Mouse (Mus musculus): ENCODE results near the gene Slc27a1. TPM values are rescaled to one million over a fixed set of nuclear protein-coding genes. Genes with fewer than 3 reads are reported as not detected.

Slc27a1 gene
- total RNA-seq (2021): 100 to 1,000 TPM; 177 to 245 TPM
- long read RNA-seq, experiment 1, transcript Slc27a1-201 (14 exons, 2,795 nt): minor isoform, 5 of 257 reads
- long read RNA-seq, experiment 1, transcript Slc27a1-205 (11 exons, 3,207 nt): minor isoform, 6 of 257 reads
- long read RNA-seq, experiment 1, transcript Slc27a1-207 (13 exons, 2,730 nt): major isoform, 26 of 257 reads
- long read RNA-seq, experiment 1, partial matches to known transcripts: 91 of 257 reads
- long read RNA-seq, experiment 1, other reads (novel, unspliced or antisense): 127 of 257 reads
- long read RNA-seq, experiment 2, transcript Slc27a1-207 (13 exons, 2,730 nt): major isoform, 18 of 159 reads
- long read RNA-seq, experiment 2, transcript Slc27a1-205 (11 exons, 3,207 nt): minor isoform, 9 of 159 reads
- long read RNA-seq, experiment 2, partial matches to known transcripts: 58 of 159 reads
- long read RNA-seq, experiment 2, other reads (novel, unspliced or antisense): 72 of 159 reads

DNA sequence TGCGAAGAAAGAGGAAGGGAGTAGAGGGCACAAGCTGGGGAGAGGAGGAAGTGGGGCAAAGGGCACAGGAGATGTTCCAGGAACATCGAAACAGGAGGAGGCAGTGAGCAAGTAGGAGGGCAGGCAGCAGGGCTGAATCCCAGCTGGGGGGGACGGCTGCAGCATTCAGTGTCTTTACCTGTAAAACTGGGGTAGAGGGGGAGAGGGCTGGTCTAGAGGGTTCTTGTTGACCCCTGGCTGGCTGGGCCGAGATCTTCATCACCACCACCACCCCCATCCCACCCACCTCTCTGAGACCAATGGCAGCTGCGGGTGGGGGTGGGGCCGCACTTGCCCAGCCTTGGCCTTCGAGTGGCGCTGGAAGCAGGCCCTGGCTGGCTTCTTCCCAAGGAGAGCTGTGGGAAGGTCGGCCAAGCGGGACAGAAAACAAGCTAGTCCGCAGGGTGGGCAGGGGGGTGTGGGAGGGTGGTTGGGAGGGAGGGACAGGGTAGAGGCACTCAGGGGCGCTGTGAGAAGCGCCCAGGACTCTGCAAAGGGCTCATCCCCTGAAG lies at the start of gene Slc27a1:
Gene Slc27a1 (plus strand): TSS at position 496 of the 551 bp plus-strand sequence.
- DNase-seq: peak; percentile 90 to 91

DNA sequence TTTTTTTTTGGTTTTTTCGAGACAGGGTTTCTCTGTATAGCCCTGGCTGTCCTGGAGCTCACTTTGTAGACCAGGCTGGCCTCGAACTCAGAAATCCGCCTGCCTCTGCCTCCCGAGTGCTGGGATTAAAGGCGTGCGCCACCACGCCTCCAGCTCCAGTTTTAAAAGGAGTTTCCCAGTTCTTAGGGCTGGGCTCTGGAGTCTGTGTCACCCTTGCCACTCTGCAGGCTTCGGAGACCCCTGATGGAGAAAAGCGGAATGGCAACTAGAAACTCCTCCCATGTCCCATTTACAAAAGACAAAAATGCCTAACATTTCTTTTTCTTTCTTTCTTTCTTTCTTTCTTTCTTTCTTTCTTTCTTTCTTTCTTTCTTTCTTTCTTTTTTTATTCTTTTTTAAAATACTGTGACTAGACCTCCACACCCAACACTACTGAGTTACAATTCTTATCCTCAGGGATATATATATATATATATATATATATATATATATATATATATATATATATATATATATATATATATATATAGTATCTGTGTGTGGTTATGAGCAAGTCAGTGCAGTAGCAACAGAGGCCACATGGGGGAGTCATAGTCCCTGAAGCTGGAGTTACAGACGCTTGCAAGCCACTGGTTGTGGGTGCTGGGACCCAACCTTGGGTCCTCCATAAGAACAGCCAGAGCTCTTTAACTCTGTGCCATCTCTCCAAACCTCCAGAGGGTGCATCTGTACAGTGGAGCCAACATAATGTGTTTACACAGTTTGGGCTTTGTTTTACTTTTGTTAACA lies 49.5 kb upstream of the Slc27a1 start:
- peak; percentile 71 to 81 for DNase-seq

DNA sequence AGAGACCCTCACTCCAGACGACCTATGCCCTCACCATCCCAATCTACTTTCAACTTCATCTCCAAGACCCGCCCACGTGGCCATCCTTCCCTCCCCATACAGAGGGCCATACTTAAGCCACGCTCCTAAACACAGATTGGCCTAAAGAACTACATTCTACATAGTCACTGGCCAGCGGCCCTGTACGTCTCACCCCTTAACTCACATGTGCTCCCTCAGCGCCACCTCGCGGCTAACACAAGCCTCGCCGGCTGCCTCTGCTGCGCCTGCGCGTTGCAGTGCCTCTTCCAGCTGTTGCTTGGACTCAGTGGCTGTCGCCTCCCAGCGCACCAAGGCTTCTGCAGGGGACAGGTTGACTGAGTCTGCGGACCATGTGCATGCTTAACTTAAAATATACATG lies 47.0 kb upstream of the Slc27a1 start:
- DNase-seq: peak; percentile 96

DNA sequence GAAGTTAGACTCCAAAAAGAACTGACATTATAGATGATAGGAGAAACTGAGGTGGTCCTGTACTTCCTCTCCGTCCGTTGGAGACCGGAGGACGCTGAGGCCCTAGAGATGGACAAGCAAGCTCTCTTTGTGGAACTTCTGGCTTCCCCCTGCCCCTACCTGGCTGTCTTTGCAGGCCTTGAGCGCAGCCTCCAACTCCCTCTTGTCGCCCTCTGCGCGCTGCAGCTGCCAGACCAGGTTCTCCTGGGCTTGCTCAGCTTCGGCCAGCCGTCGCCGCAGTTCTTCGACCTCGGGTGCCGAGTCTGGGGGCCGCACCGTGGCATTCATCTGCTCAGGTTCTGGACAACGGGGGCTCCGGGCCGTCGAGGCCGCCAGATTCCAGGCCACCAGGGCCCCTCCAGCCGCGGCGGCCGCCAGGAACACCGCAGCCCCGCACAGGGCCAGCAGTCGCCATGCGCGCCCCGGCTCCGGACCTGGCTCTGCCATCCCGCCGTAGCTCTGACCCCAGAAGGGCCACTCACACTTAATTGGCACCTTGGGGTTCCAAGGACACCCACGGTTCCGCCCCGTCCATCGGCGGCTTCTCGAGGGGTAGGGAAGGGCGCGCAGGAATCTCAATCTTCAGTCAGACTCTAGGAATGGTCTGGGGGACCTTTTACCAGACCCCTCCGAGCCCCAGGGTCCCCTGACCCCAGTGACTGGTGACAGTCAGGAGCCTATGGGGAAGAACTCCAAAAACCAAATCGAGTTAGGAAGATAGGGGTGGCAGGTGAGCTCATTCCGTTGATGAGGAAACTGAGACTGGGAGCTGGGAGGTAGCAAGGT lies 43.2 kb upstream of the Slc27a1 start, which contains the start of gene Ccdc194:
Gene Ccdc194 (minus strand): TSS at position 486 of the 825 bp plus-strand sequence.
- no peak for DNase-seq

DNA sequence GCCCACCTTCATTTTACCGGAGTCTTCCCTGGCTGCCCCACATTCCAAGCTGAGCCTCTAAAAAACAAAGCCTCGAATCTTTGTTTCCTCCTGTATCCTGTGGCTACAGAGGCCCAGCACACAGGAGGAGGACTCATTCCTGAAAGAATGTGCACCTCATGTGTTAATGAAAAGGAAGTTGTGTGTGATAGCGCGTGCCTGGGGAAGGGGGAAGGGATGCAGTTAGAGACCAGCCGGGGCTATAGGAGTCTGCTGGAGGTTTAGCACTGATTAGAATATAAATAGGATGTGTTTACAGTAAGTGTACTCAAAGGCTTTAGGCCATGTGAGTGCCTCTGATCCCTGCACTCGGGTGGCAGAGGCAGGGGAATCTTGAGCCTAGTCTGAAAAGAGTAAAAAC lies 42.4 kb upstream of the Slc27a1 start:
- DNase-seq: no peak

DNA sequence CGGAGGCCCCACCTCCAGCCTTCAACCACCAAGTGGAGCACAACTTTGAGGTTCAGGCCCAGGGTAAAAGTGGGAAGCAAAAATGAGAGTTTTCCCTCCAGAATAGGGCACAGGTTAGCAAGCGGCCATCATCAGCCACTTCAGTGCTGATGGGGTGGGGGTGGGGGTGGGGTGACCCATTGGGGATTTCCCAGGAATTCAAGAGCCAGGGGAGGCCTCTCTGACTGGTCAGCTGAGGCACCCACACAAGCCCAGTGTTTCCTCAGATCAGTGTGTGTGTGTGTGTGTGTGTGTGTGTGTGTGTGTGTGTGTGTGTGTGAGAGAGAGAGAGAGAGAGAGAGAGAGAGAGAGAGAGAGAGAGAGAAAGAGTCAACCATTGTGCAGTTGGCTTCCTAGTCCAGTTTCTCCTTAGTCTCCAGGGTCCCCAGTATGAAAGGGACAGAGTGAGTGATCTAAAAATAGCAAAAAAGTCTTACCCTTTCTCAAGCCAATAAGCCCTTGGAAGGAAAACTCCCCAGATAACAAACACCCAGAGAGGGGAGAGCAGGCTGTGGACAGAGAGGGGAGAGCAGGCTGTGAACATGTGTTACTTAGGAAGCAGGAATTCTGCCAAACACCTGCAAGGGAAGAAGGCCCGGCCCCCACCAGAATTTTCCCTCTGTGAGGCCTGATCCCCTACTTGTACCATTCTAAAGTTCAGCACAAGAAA lies 41.4 kb upstream of the Slc27a1 start:
- no peak for DNase-seq

DNA sequence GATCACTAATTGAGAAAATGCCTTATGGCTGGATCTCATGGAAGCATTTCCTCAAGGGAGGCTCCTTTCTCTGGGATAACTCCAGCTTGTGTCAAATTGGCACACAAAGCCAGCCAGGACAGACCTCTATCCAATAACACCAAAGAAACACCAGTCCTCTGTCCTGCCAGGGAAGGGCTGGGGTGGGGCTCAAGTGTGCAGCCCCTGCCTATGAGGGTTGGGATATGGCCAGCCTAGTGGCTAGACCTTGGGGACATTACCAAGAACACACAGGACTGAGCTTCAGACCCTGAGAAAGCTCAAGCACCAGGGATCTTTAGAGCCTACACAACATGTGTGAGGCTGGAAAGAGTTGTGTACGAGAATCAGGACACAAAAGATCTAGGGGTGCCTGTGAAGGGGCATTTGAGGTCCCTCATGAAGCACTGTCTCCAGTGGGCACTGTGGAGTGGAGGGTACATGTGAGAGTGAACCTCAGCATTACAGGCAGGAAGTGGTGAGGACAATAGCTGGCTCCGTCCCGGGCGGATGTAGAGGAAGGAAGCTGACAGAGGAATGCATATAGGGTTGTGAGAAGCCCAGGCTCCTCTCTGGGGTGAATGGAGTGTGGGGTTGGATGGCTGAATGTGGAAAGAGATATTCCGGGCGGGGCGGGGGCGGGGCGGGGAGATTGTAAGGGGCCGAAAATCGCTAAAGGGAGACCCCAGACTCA lies 40.2 kb upstream of the Slc27a1 start:
- DNase-seq: peak in 1 of 2 experiments; percentile 37

DNA sequence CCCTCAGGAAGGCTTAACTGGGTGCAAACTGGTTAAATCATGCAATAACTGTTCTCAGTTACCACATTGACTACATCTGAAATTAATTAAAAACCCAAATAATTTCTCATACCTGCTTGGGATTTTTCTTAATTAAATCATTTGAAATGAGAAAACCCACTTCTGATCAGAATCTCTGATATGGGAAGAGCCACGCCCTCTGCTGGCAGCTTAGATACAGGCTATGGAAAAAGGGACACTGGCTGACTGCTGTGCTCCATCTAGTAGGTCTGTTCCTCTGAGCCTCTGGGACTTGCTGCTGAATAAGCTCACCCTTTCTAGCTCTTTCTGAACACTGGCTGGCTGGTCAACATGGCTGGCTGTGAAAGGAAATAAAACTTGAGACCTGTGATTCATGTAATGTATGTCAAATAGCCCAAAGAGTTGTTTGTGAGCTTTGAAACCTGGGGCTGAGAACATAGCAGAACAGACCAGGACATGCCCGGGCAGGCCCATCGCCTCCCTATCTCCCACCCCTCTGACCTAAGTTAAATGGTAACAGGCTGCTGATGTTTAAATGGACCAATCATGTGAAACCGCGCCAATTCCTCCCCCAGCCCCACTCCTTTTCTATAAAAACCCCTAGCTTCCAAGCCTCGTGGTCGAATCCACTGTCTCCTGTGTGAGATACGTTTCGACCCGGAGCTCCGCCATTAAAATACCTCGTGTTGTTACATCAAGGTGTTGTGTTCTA lies 37.8 kb upstream of the Slc27a1 start:
- DNase-seq: peak; percentile 37 to 58

DNA sequence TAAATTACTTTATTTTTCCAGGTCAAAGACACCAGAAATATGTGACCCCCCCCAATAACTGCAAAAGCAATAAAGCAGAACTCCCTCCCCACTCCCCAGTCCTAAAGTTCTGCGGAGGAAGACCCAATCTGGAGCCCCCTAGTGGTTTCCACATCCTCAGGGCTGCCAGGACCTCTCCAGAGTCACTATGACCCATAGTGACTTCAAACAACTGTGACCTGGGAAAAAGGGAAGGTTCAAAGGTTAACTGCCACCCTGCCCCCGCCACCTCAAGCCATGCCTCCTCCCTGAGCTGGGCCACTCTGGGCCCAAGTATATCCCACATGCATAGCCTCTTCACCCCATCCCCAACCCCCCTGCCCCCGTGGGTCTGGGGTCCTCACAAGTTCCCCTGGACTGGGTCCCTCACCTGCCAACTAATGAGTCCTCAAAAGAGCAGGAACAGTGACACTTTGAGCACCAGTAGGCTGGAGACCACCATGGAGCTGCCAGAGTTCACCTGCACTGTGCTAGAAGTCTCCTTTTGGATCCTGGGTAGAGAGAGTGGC lies 34.3 kb upstream of the Slc27a1 start:
- no peak for DNase-seq

DNA sequence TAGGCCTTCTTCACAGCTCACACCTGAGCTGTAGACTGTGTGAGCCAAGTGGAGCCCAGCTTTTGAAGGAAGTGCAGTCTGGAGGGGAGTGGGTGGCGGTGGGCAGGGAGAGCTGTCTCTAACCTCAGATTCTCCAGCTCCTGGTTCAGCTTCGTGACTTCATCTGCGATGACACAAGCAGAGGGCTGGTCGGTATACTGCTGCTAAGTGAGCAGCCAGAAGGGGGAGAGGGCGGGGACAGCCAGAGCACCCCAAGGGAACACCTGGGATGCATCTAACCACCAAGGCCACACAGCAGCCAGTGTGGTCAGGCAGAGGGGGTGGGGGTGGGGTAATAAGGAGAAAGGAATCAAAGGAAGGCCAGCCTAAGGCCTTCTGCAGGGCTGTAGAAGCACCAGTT lies 33.0 kb upstream of the Slc27a1 start:
- no peak for DNase-seq

DNA sequence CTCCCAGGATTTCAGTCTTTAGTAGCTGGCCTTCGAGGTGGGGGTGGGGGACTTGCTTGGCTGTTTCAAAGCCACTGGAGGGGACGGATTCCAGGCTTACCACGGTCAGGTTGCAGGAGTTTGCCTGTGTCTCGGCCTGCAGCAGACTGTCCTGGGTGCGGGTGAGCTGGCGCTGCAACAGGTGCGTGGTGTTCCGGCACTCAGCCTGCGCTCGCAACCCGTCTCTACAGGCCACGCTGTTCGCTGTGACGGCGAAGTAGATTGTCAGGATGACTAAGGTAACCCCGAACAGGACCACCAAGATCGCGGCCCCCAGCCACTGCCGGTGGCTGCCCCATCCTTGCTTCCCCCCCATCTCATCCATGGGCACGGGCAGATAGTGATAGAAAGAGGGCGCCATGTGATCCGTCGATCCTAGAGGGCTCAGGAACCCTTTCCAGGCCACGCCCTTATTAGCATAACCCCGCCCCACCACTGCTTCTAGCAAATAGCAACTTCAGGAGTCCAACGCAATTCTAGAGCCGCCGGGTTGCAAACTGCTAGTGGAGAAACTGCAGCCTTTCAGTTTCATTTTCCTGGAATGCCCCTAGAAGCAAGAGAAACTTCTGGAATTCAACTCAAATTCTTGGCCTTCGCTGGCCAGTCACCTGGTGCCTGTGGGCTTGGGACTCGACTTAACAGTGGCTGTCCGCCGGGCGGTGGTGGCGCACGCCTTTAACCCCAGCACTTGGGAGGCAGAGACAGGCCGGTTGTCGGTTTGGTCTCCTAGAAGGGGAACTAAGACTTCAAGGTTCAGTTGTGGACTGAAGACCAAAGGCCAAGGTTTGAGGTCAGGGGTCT lies 31.4 kb upstream of the Slc27a1 start, which contains the start of gene Bst2:
Gene Bst2 (minus strand): TSS at position 429 of the 840 bp plus-strand sequence.
- peak; percentile 93 to 95 for DNase-seq

DNA sequence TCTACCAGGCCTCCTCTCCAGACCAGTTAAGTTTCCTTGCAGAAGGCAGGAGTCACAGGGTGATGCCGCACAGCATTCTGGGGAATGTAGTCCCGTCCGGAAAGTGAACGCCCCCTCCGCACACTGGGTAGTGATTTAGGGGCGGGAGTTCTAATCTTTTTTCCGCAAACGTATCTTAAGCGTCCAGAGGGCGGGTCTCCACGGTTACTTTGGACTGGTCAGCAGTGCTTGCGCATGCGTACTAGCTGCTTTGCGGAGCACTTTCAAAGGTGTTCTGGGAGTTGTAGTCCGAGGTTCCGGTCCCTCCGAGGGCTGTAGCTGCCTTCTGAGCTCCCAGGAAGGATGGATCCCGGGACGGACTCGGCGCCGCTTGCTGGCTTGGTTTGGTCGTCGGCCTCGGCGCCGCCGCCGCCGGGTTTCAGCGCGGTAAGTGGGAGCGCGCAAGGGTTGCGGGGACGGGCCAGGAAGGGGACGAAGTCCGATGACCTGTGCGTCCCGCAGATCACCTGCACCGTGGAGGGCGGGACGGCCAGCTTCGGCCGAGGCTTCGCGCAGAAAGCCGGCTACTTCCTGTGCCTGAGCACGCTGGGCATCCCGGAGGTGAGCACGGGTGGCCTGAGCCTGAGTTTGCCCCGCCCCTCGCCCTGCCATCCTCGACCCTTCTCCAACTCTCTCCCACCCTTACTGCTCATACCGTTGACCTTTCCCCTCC lies 25.9 kb upstream of the Slc27a1 start, which contains the start of gene Mvb12a:
Gene Mvb12a (plus strand): TSS at position 291 of the 712 bp plus-strand sequence.
- peak; percentile 96 for DNase-seq

DNA sequence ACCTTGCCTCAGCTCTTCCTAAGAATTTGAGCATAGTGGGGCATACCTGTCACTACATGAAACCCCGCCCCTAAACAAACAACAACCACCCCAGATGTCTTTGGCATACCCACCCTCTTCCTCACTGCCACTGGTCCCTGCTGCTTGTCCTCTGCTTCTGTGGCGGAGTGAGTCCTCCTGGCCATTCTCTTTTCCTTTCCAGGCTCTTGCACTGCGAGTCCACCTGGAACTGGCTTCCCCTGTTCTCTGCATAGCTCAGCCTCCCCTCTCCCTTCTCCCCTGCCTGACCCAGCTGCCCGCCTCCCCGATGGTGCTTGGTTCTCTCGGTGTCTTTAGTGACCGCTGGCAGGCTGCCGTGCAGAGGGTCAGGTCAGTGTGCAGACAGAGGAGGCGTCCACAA lies 24.9 kb upstream of the Slc27a1 start:
- no peak for DNase-seq

DNA sequence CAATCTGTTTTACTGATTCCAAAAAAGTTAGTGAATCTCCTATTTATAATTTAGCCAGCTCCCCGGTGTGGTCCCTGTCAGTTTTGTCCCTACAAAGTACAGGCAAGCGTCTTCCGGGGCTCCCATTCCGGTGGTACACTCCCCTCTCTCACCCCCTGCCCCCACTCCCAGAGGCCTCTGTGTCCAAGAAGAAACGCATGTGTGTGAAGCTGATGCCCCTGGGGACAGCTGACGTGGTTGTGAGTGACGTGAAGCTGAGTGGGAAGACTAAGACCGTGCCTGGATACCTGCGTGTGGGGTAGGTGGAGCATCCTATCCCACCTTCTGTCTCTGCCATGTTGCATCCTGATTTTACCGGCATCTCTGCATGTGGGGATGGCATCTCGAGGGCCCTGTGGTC lies 23.6 kb upstream of the Slc27a1 start:
- DNase-seq: no peak

DNA sequence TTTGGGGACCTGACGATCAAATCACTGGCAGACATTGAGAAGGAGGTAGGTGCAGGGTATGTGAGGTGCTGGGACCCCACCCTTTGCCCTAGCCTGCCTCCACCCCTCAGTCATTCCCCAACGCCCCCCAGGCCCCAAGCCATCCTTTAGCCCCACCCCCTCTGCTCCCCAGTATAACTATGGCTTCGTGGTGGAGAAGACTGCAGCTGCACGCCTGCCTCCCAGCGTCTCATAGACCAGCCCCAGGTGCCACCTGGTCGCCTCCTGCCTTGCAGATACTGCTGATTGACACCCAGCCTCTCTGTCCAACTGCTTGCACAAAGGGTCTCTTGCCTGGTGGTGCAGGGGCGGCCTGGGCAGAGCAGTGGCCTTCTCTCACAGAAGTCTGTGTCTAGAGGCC lies 21.1 kb upstream of the Slc27a1 start:
- no peak for DNase-seq

DNA sequence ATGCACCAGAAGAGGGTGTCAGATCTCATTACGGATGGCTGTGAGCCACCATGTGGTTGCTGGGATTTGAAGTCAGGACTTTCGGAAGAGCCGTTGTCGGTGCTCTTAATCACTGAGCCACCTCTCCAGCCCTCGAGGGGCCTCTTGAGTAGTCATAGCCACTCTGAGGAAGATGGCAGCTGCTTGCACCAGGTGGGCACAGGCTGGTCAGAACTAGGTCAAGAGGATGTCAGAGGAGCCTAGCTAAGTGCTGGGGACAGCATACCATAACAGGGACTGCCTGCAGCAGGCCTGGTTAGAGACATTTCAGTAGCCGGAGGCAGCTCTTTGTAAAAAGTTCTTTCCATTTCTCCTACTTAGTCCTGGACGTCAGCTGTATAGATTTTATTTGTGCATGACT lies 17.9 kb upstream of the Slc27a1 start:
- DNase-seq: no peak

DNA sequence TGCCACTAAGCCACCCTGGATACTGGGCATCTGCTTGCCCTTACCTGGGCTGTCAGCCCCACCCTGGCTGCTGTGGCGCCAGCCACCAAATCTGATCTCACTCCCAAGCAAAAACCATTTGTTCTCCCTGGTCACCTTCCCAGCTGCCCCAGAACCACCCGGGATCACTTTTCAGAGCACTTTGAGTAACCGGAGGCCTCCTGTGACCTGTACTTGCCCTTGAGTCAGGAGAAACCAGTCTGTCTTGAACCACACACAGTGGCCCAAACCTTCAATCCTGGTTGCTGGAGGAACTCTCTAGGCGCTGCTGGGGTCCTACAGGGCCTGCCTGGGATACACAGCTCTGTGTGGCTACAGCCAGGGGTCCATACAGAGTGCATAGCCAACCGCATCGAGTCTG lies 15.9 kb upstream of the Slc27a1 start:
- DNase-seq: no peak

DNA sequence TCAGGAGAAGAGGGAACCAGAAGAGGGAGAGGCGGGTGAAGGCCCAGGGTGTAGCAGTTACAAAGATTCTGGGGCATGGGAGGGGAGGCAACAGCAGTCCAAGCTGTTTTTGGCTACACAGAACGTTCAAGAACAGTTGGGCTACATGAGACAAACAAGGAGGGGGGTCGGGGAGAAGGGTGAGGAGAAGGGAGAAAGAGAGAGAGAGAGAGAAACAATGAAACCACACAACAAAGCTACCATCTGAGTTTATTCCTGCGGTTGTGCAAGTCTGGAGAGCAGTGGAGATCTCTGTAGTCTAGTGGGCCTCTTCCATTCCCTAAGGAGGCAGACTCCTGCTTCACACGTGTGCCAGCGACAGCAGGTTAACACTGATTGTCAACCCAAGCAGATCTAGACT lies 14.7 kb upstream of the Slc27a1 start:
- DNase-seq: no peak

Data from adrenal gland, postnatal 36 days (tissue).